Mouse (Mus musculus) CD4-positive helper T cell, adult 2 months (primary cell): Measurements from ENCODE around the gene Mrtfb.

Source experiments
- DNase-seq: peaks from one replicate; pipeline ENCODE4 v3.0.0-alpha.2; 2012; ENCODE audit warnings: low read depth, missing footprints, low spot score

Mrtfb gene

DNA sequence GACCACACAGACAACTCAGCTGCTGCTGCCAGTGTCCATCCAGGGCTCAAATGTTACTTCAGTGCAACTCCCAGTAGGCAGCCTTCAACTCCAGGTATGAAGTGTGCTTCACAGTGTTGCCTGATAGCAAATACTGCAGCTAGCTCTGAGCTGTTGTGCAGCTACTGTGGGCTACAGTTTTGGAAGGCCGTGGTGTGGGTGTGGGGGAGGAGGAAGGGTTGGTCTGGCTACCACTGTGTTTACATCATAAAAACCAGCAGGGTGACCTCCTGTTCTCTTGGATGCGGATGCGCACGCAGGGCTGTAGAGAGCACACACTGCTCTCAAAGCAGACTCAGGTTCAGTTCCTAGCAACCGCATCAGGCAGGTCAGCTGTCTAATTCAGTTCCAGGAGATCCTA lies 145.3 kb downstream of the Mrtfb start:
- DNase-seq: no peak

DNA sequence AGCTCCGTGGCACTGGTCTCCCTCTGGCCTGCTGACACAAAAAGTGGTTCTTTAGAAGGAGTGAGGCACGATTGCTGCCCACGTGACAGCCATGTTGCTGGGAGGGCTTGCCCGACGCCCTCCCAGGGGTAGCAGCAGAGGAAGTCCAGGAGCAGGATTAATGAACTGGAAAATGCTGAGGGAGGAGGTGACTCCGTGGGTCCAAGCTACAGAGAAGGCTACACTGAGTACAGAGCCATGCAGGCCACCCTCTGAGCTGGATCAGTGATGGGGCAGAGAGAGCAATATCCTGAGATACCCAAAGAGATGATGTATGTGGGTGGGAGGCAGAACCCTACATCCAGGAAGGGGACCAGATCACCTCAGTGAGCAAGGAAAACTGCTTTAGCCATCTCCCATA lies 148.4 kb downstream of the Mrtfb start:
- no peak for DNase-seq

DNA sequence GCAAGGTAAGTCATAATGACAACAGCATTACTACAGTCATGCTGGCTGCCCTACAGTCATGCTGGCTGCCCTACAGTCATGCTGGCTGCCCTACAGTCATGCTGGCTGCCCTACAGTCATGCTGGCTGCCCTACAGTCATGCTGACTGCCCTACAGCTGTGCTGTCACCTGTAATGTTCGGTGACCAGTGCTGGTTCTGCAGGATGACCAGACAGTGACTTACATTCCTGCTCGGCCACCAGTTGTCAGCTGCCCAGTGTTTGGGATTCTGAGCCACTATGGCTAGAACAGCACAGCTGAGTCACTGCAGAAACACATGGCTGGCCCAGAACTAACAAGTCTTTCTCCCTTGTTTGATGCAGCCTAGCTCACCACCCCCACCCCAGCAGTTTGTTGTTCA lies 149.1 kb downstream of the Mrtfb start:
- no peak for DNase-seq

DNA sequence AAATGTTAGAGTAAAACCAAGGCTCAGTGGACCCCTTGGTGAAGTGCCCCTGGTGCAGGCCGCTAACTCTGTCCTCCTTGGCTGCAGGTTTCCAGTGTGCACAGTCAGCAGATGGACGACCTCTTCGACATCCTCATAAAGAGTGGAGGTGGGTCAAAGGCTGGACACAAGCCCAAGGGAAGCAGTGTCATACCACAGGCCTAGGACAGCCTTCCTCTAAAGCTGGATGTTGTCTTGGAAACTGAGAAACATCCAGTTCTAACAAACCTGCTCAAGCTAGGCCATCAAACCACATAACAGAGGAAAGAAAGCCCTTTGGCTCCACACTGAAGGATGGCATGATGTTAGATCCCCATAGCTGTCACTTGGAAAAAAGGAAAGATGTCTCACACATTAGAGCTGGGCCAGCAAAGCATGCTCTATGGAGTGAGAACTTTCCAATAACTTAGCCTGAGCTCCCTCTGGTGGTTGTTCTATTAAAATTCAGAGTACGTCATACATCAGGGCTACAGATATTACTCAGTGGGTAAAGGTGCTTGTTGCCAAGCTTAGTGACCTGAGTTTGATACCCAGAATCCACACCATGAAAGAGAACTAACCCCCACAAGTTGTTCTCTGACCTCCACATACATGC lies 153.4 kb downstream of the Mrtfb start:
- DNase-seq: peak; percentile 52

DNA sequence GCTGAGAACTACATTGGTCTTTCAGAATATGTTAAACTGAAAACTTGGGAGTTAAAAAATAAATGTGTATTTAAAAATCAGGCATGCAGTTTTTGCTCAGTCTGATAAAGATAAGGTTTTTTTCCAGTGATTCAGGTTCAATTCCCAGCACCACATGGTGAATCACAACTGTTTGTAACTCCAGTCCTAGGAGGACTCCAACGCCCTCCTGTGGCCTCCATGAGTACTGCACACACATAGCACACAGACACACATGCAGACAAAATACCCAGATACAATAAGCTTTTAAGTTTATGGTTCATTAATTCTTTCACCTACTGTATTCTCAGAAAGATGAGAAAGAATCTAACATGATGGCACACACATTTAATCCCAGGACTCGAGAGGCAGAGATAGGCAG lies 154.5 kb downstream of the Mrtfb start:
- no peak for DNase-seq

DNA sequence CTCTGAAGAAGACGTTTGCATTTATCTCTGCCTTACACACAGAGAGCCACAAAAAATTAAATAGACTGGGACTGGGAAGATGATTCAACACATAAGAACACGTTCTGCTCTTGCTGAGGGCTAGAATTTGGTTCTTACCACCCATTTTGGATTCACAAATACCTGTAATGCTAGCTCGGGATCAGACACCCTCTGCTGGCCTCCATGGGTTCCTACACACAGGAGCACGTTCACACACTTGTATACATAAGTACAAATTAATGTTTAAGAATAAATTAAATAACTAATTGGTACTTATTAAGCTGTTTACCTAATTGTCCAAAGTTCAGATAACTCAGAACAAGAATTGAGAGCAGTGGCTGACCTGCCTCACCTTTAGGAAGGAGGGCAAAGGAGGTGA lies 155.2 kb downstream of the Mrtfb start:
- no peak for DNase-seq

DNA sequence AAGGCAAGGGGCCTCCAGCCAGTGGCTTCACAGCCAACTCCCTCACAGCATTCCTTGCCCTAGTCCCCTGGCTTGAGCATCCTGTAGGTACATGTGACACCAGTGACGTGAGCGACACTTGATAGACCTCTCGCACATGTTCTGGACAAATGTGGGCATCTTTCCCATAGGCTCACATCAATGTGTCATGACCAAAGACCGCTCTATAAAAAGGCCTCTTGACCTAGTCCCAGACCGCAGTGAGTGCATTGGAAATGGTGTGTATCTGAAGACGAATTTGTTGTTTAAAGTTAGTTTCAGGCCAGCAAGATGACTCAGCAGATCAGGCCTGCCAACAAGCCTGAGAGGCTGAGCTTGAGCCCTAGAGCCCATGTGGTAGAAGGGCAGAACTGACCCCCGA lies 158.3 kb downstream of the Mrtfb start:
- no peak for DNase-seq

DNA sequence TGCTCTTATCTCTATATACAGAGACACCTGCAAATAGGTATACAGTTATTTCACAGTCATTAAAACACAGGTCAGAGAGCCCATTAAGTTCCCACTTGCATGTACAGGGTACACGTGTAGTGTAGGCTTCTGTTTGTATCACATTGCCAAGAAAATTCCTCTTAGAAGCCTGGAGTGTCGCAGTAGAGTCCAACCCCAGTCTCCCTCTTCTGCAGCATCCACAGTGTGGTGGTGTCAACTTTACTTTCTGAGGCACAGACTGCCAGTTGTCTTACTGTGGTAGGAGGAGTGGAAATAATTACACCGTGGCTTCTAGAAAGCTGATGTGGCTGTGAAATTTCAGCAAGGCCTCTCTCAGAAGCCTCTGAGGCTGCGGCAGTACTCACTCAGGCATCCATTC lies 158.7 kb downstream of the Mrtfb start:
- no peak for DNase-seq

DNA sequence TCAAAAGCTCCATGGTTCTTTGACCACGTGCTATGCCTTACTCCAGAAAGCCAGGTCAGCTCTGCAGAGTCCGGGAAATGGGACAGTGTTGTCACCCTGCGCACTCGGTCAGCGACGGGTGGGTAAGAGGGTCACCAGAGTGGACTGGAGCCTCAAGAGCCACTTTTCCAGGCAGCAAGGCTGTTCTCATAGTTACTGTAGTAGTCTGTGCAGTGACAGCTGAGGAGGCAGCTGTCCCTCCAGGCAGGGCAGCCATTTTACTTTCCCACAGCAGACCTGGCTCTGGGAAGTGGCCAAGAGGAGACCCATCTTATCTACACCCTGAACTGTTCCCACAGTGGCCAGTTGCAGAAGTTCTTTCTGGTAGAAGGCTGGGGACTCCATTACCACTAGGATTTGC lies 159.2 kb downstream of the Mrtfb start:
- DNase-seq: no peak

DNA sequence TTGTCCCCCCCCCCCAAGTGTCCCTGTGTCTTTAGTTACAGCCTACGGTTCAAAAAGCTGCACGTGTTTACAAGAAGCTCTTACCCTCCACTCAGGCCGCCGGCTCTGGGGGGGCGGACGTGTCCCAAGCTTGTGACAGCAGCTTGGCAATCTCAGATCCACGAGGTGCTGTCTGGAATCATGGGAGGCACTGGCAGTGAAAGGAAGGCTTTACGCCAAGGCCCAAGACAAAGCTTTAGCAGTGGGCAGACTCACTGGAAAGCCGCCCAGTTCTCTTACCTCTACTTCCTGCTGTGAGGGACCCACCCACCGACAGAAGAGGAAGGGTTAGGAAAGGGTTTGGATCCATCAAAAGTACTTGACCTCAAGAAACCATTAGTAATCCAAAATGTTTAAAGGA lies 160.2 kb downstream of the Mrtfb start:
- no peak for DNase-seq

DNA sequence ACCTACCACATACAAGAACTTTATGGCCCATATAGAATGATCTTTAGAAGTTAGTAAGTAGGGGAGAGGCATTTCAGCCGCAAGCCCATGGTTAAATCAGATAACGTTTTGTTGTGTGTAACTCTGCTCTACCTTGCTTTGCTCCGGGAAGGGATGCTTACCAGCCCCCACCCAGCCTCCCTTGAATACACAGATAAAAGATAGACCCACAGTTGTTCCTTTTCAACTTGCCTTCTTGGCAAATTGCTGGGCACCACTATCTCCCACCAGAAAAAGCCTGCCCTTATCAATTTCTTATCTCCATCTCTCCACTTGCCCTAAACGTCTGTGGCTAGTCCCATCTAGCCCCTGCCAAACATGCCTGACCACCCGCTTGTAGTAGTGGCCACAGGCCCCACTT lies 161.6 kb downstream of the Mrtfb start:
- DNase-seq: peak; percentile 33

DNA sequence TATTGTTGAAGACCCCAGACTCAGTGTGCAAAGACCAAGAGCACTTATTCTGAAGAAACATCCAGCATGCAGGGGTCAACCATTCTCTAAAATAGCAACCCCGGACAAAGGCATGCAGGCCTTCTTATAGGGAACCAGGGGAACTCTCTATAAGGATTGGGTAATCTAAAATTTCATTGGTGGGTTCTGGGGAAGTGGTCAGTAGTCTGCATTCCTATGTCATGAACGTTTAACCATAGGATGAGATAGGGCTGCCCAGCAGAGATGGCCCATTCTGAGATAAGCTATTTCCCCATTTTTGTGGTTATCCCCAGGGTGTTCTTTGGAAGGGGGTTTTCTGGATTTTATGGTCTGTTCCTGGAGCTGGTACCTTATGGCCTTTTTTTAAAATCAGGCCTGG lies 163.5 kb downstream of the Mrtfb start:
- no peak for DNase-seq

DNA sequence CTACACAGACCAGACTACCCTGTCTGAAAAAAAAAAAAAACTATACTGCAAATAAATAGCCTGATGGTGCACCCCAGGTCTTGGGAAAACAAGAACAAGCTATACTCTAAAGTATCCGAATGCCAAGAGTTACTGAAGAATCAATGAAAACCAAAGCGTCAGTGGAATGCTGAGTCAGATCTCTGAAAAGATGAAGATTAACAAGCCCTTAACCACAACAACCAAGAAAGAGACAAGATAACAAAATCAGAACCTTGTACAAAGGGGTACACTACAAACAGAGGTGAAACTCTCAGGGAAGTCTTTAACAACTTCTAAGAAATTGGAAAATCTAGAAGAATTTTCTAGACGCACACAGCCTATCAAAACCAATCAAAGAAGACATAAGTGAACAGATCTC lies 166.2 kb downstream of the Mrtfb start:
- DNase-seq: peak; percentile 36

DNA sequence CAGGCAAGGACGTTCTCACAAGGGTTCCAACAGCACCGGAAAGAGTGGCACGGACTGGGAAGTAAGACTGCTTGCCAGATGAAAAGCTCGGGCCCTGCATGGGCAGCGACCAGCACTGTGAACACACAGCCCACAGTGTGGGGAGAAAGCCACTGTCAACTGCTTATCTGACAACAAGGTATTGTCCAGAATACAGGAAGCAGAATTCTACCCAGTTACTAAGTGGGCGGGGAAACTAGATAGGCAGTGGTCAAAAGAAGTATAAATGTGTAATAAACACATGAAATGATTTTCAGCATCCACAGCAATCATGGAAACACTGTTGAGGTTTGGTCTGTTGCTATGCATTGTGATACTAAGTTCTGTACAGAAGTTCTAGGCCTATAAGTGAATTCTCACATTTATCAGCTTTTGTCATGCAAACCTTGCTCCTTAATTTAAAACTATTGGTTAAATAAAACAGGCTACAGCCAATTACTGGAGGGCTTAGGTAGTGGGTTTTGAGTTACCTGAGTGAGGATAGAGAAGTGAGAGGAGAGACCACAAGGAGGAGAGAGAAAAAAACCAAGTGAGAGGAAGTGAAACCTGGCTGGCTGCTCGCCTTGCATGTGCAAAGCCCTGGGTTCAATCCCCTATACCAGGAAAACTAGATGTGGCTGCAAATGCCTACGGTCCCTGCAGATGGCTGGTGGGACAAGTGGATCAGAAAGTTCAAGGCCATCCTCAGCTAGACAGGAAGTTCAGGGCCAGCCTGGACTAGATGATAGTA lies 167.5 kb downstream of the Mrtfb start:
- DNase-seq: no peak

DNA sequence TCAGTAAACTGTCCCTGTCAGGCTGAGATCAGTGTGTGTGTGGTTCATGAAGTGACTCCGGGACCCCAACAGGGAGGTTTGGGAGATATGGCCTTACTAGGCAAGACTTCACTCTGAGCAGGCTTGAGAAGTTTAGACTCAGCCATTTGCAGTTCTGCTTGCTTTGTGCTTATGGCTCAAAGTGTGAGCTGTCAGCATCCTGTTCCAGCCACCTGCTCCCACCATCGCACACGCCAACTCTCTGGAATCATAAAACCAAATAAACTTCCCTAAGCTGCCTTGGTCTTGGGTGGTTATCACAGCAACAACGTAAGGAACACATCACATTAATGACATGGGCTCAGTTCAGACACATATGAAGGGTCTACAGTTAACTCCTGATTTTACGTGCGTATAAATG lies 169.5 kb downstream of the Mrtfb start:
- DNase-seq: no peak

DNA sequence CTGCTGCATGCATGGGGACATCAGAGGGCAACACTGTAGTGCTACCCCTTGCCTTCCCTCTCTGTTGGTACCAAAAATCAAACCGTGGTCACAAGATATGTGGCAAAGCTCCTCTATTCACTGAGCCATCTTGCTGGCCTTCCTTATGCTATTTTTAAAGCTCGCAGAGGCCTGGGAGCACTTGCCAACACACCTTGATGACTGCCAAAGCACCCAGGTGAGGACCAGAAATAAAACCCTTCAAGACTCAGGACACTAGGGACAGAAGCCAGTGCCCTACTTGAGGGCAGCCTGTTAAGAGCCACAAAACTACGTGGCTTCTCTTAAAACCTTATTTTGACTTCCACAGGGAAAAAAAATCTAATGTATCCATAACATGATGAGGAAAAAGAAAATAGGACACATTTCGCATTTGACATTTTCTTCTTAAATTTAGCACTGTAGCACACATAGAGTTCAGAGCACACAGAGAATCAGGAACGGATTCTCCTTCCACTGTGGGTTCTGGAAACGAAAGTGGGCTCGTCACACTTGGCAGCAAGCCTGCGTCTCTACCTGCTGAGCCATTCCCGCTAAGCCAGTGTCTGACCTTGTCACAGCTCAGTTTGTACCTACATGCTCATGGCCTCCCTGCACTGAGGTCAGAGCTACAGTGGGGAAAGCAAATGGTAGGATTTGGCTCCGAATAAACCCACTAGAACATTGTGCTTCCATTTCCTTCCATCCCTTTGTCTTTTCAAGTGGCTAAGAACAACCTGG lies 170.7 kb downstream of the Mrtfb start:
- no peak for DNase-seq

DNA sequence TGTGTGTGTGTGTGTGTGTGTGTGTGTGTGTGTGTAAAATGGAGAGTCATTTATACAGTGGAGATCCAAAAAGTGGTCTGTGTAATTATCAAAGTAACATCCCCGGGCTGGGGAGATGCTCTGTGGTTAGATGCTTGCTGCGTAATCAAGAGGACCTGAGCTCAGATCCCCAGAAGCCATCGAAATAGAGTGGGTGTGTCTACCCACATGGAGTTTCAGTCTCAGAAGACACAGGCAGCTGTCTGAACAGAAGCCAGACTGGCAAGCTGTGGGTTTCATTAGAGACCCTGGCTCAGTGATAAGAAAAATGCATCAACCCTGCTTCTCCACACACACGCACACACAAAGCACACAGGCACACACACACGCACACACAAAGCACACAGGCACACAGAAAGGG lies 171.8 kb downstream of the Mrtfb start:
- DNase-seq: peak; percentile 71

DNA sequence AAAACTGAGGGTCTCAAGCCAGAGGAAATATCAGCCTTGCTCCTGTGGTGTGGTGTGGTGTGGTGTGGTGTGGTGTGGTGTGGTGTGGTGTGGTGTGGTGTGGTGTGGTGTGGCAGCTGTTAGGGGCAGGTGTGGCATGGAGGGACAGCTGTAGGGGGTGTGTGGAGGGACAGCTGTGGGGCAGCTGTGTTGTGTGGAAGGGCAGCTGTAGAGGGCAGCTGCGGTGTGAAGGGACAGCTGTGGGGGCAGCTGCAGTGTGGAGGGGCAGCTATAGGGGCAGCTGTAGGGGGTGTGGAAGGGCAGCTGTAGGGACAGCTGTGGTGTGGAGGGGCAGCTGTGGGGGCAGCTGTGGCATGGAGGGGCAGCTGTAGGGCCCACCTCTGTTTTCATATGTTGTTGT lies 172.5 kb downstream of the Mrtfb start:
- DNase-seq: no peak

DNA sequence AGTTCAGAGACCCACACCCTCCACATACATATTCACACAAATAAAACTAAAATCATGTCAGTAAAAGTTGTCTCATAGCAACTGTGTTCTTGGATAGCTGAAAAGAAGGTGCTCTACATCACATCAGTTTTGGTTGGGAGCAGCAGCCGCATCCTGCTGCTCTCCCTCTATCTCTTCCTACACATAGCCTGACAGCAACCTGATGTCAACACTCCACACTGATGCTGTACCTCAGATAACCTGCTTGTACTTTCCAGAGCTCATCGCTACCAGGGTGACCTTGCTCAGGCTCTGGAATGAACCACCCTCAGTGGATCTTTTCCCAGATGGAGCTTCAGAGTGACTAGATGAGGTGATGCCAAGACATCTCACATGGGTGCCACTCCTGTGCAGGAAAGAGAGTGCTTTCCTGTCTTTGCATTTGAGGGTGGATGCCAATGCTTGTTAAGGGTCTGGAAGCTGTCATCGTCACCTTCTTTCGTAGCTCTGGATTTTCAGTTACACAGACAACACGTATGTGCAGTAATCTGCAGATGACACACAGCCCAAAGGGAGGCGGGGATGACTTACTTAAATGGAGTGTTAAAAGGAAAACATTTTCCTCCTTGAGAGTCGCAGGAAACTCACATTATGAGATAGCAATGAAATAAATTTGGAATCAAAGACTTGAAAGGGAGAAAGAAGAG lies 173.8 kb downstream of the Mrtfb start:
- no peak for DNase-seq

DNA sequence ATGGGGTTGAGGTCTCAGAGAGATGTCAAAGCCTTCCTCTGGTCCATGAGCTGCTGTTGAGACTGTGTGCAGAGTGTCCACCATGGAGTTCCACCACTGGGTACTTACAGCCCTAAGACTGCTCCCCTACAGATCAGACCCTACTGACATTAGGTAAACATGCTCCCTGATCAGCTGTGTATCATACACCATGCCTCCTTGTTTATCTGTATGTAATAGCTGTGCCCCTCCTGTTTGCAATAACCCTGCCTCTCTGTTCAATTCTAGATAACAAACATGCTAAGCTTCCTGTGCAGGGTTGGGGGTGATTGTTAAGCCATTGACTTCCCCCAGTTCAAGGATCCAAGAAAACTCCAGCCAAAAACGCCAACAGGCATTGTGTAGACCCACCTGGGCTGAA lies 174.7 kb downstream of the Mrtfb start:
- no peak for DNase-seq

DNA sequence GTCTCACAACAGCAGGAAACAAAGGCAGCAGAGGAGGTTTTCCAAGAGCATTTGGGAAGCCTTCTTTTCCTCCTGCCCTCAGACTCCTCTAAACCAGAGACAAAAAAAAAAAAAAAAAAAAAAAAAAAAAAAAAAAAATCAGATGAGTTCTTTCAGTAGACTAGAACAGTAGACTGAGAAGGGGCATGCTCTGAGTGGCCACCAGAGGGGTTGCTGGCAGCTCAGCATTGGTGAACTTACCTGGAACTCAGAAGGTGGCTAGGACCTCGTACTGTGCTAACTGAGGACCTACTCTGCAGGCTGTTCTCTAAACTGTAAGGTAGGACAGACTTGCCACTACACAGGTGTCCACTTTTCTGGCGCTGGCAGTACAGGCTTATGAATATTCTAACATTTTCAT lies 179.3 kb downstream of the Mrtfb start:
- DNase-seq: peak; percentile 42

DNA sequence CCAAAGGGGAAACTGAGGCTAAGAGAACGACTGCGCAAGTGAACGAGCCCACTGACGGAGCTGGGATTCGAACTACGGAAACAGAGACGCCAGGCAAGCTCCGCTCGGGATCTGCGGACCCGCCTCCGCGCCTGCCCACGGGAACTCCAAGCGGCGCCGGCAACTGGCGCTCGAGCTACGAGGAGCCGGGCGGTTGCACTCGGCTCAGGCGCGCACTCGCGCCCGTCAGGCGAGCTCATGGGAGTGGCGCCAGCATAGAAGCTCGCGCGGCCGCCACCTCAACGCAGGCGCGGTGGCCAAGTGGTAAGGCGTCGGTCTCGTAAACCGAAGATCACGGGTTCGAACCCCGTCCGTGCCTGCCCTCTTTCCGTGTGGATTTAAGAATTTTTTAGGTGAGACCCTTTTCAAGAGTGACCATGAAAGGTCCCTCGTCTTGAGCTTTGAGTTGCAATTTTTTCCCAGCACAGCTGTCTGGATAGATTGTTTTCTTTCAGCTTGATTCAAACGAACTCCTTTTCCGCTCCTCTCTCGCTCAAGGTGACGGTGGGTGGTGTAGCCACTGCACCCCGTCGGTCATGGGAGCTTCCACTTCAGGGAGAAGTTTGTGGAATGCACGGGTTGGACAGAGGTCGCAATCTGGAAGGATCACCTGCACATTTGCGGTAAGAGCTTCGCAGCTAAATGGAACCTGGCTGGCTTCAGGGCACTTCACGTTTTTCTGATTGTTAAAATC lies 180.9 kb downstream of the Mrtfb start:
- DNase-seq: peak; percentile 97
